Mouse (Mus musculus): Measurements from ENCODE around the gene Pde1c. TPM values are rescaled to one million over a fixed set of nuclear protein-coding genes. Genes with fewer than 3 reads are reported as not detected.

Gene Pde1c
- total RNA-seq, 2 experiments from 2014 or later: 2.0 to 3.5 TPM

DNA sequence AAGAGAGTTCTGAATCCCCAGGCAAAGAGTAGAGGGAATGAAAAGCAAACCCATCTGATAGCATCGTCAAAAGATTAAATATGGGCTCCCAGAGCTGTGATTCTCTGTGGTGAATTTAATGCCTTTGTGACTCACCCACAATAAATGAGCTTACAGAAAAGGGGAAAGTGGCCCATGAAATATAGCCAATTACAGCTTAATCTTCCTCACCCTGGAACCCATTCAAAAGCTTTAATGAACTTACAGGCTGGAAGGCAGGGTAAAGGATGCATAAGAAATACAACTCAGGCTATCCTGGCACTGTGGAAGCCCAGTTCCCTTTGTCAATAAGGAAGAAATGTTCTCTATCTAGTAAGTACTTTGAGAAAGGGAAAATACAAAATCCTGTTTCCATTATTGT lies 240.8 kb downstream of the Pde1c start:
- no peak for DNase-seq

DNA sequence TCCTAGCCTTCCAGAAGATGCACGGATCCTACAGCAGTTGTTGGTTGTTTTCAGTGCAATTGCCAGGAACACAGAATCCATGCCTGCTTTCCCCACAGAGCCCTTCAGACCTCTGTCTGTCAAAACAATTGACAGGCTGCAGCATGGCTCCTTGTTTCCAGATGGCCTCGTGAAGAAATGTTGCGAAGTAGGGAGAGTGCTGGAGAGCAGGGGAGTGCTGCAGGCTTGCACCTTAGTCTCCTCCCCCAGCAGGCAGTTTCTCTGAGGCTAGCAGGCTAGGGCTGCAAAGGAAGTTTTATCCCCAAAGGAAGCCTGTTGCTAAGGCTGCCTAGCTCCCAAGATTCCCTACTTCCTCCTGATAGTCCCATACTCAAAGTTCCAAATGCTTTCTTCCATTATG lies 246.1 kb downstream of the Pde1c start:
- DNase-seq: no peak

- no peak for DNase-seq
These were observed 258.6 kb downstream of the Pde1c start for GRCm38 (mm10) chr6:56310318-56310717.

DNA sequence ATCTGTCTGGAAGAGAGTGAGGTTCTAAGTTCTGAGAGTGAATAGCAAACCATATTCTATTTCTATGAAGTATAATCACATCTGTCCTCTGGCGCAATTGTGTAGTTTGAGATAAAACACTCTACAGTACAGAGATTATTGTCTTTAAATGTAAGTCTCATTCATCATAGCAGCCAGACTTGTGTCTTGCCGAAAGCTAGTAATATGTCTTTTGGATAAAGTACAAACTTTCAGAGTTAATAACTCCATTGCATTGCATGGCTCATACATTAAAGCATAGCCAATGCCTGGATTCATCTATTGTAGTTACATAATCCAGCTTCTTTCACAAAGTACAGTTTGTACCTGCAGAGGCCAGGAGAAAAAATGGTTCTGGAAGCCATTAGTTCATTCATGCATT lies 262.8 kb downstream of the Pde1c start:
- DNase-seq: no peak

GRCm38 (mm10) chr6:56292176-56292575 lies 276.7 kb downstream of the Pde1c start:
- DNase-seq: no peak

GRCm38 (mm10) chr6:56289307-56289706 lies 279.6 kb downstream of the Pde1c start:
- no peak for DNase-seq

DNA sequence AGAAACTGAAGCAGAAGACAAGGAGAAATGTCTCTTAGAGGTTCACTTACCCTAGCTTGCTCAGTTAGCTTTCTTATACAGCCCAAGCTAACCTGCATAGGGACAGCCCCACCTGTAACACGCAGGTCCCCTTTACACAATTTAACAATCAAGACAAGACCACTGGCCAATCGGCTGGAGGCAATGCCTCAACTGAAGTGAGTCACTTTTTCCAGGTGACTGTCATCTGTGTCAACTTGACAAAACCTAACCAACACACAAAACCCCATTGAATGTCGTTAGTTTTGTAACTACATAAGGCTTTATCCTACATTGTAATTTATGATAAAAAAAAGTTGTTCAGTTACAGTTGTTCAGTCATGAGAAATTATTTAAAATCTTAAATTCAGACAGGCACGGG lies 284.1 kb downstream of the Pde1c start:
- no peak for DNase-seq

DNA sequence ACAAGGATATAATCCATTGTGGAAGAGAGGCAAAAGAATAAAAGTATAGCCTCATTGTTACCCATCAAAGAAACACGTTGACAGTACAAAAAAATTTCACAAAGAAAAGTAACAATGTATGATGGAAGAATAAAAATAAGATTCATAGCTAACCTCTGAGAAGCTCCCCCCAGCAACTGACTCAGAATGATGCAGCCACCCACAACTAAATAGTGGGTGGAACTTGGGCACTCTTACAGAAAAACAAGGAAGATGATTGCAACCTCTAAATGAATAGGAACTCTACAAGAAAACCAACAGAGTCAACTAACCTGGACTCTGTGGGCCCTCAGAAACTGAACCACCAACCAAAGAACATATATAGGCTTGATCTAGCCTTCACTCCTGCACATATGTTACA lies 293.4 kb downstream of the Pde1c start:
- no peak for DNase-seq

DNA sequence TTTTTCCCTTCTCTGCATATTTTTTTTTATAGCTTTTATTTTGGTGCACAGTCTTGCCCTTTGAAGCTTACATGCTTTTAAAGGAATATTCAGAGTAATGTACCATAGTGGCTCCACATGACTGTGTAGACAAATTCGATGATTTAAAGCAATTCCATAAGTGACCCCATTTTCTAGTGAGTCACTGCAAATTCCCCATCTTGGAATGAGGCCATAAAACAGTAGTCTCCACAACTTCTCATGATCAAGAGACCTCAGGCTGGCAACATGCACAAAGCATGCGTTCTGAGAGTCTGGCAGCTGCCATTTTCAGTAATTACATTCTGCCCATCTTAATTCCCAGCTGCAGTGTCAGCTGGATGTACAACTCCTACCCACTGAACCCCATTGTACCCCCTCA lies 297.2 kb downstream of the Pde1c start:
- no peak for DNase-seq

DNA sequence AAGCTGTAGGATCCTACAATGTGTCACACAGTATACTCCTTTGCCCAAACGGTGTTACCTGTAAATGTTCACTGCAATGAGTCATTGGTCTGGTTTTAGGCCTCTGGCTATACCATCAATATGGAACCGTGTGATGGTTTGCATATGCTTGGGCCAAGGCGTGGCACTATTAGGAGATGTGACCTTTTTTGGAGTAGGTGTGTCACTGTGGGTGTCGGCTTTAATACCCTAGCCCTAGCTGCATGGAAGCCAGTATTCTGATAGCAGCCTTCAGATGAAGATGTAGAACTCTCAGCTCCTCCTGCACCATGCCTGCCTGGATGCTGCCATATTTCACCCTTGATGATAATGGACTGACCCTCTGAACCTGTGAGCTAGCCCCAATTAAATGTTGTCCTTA lies 304.4 kb downstream of the Pde1c start:
- DNase-seq: no peak

GRCm38 (mm10) chr6:56260118-56260517 lies 308.8 kb downstream of the Pde1c start:
- DNase-seq: no peak

- DNase-seq: no peak
These were observed 311.2 kb downstream of the Pde1c start for GRCm38 (mm10) chr6:56257555-56258297.

DNA sequence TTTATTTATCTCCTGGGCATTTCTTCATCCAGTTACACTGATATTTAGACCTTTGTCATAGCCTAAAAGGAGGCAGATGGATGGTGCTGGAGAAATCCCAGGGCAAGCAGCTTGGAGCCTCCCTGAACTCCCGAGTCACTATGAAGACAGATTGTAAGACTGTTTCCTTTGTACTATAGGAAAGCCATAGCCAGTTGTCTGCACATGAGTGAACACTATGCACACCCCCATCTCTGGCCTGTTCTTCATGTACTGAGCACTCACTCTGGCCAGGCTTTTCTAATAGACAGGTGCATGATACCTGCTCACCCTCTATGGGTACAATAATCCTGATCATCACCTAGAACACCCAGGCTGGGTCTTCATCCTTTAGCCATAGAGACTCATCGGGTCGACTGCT lies 318.8 kb downstream of the Pde1c start:
- no peak for DNase-seq

- no peak for DNase-seq
These were observed 377.3 kb downstream of the Pde1c start for GRCm38 (mm10) chr6:56191426-56192140.

DNA sequence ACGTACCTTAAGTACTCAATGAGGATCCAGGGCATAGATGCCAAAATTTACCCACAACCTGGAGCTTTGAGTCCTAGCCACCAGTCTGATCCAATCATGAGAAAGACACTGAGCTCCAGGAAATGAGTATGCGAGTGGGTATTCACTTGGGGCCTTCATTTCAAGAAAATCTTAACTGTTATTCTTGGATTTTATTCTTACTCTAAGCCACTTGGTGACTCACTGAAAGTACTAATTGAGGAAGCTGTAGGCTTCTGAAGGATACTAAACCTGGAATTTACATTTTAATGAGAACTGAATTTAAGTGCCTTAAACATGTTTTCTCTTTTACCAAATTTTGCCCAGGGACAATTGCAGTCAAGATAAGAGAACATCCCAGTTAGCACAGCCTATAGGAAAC lies 392.4 kb downstream of the Pde1c start:
- no peak for DNase-seq

DNA sequence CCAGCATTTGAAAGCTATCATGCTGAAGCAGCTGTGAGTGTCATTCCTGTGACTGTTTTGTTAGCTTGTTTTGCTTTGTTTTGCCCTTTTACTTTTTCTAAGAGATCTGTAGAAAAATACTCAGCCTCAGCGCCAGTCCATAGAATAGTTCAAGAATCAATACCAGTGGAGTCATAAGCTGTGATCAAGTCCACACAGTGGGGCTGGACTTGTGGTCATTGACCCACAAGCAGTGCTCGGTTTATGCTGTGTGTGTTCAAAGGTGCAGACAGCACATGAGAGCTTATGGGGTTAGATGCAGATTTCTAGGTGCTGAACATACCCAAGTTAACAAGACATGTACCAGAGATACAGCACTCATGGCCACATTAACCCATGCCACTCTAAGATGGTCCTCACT lies 396.7 kb downstream of the Pde1c start:
- no peak for DNase-seq

DNA sequence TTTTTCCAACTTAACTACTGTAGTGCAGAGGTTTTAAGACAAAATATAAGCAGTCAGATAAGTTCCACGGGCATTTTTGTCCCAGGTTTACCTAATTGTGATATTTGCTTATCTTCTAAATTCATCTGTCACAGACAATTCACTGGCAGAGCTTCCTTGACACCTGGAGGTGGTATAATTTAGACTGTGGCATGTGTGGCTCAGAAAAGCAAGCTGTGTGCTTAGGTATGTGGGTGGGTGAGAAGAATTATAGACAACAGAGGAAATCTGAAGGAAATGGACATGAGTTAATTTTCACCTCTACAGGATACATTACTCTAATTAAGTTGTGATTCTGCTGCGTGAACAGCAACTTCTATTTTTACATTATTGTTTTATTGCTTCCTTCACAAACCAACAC lies 400.2 kb downstream of the Pde1c start:
- no peak for DNase-seq

- DNase-seq: no peak
These were observed 410.7 kb downstream of the Pde1c start for GRCm38 (mm10) chr6:56158217-56158616.

GRCm38 (mm10) chr6:56156836-56157235 lies 412.1 kb downstream of the Pde1c start:
- DNase-seq: no peak

- no peak for DNase-seq
These were observed 438.3 kb downstream of the Pde1c start for GRCm38 (mm10) chr6:56130493-56131159.

DNA sequence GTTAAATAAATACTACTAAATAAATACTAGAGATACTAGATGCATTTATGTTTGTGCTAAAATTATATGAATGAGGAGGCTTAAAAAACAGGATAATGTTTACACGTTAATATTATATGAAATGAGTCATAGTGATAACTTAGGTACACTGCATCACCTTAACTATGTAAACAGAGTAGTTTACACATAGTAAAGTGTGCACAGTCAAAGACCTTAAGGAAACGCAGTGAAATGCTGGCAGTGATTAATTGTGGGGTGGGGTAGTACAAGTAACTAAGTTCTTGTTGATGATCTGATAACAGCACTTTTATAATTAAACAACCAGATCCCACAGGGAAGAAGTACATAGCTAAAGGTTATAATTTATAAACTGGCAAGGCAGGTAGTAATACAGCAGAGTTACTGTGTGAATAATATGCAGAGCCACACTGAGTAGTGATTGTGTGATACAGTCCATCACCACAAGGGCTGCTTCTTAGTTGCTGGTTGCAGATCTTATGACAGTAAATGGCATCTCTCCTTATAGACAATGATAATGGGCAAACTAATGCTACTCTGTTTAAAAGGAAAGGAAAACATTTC lies 469.3 kb downstream of the Pde1c start:
- no peak for DNase-seq

- DNase-seq: no peak
These were observed 470.5 kb downstream of the Pde1c start for GRCm38 (mm10) chr6:56098427-56098826.

- DNase-seq: no peak
These were observed 492.5 kb downstream of the Pde1c start for GRCm38 (mm10) chr6:56076378-56076805.
